Mouse (Mus musculus) small intestine, adult 10 weeks (tissue): ENCODE results near the gene Scai. TPM values are rescaled to one million over a fixed set of nuclear protein-coding genes. Genes with fewer than 3 reads are reported as not detected.

Experiments used
- polyA plus RNA-seq: library from polyadenylated mRNA; stranded (reverse); fragments of 350-450 nt; fragmentation: Illumina TruSeq; extraction: RNeasy Lipid Tissue Mini Kit (QIAGEN cat#74804); gene quantifications from one replicate; pipeline ENCODE4 v1.2.3, GENCODE M21; 2014; ENCODE audit warnings: low replicate concordance

Gene Scai
- polyA plus RNA-seq: 14.4 TPM

GRCm38 (mm10) chr2:39190561-39191056 lies at the start of gene Scai:
TSS of gene Scai (minus strand) at chr2:39190734.

GRCm38 (mm10) chr2:39226019-39226640 lies 35.6 kb upstream of the Scai start, which contains the start of gene Ppp6c:
TSS of gene Ppp6c (minus strand) at chr2:39226451.

GRCm38 (mm10) chr2:39065400-39065987 lies 125.0 kb downstream of the Scai start, which contains the start of gene Golga1:
TSS of gene Golga1 (minus strand) at chr2:39065541.

Other genes starting within 250 kb of the Scai start
- 0.19 TPM for gene Wdr38, start 193.3 kb downstream of the Scai start, polyA plus RNA-seq
- gene Arpc5l, start 185.4 kb downstream of the Scai start, polyA plus RNA-seq: 142 TPM
- 44.9 TPM for gene Rpl35, start 185.1 kb downstream of the Scai start, polyA plus RNA-seq
- 98.9 TPM for gene Golga1, start 125.2 kb downstream of the Scai start, polyA plus RNA-seq
- 165 TPM for gene Ppp6c, start 35.7 kb upstream of the Scai start, polyA plus RNA-seq